Mouse (Mus musculus) right cerebral cortex, adult 18-20 months (tissue): ENCODE data around the gene Prmt7.

Experiments
- DNase-seq: peaks from one replicate; pipeline ENCODE4 v3.0.0; 2022; ENCODE audit warnings: mixed read lengths

Gene Prmt7

GRCm38 (mm10) chr8:106231536-106231935 lies 20.8 kb downstream of the Prmt7 start:
- DNase-seq, result no peak

GRCm38 (mm10) chr8:106232751-106233150 lies 22.0 kb downstream of the Prmt7 start:
- no peak for DNase-seq

GRCm38 (mm10) chr8:106234567-106235261 lies 24.0 kb downstream of the Prmt7 start:
- DNase-seq, result no peak

GRCm38 (mm10) chr8:106237106-106237505 lies 26.4 kb downstream of the Prmt7 start:
- DNase-seq, result no peak

GRCm38 (mm10) chr8:106250186-106250585 lies 39.5 kb downstream of the Prmt7 start:
- DNase-seq, result no peak

GRCm38 (mm10) chr8:106258169-106258568 lies 47.4 kb downstream of the Prmt7 start:
- DNase-seq, result no peak

- DNase-seq, result no peak
These were observed 49.0 kb downstream of the Prmt7 start for GRCm38 (mm10) chr8:106259579-106260255.

- DNase-seq, result no peak
These were observed 50.2 kb downstream of the Prmt7 start for GRCm38 (mm10) chr8:106260894-106261293.

- no peak for DNase-seq
These were observed 51.6 kb downstream of the Prmt7 start for GRCm38 (mm10) chr8:106262343-106262742.

- DNase-seq, result no peak
These were observed 53.2 kb downstream of the Prmt7 start for GRCm38 (mm10) chr8:106263928-106264327.

- no peak for DNase-seq
These were observed 54.7 kb downstream of the Prmt7 start for GRCm38 (mm10) chr8:106265398-106265797.

GRCm38 (mm10) chr8:106268710-106269346 lies 58.1 kb downstream of the Prmt7 start:
- DNase-seq, result no peak

- DNase-seq, result peak; percentile 83
These were observed 60.1 kb downstream of the Prmt7 start for GRCm38 (mm10) chr8:106270804-106271203.

GRCm38 (mm10) chr8:106271378-106271777 lies 60.6 kb downstream of the Prmt7 start:
- no peak for DNase-seq

GRCm38 (mm10) chr8:106273468-106273867 lies 62.7 kb downstream of the Prmt7 start:
- peak; percentile 47 for DNase-seq

- DNase-seq, result no peak
These were observed 66.1 kb downstream of the Prmt7 start for GRCm38 (mm10) chr8:106276709-106277317.

- DNase-seq, result no peak
These were observed 67.8 kb downstream of the Prmt7 start for GRCm38 (mm10) chr8:106278367-106279042.

- DNase-seq, result no peak
These were observed 69.4 kb downstream of the Prmt7 start for GRCm38 (mm10) chr8:106280154-106280553.

- no peak for DNase-seq
These were observed 70.1 kb downstream of the Prmt7 start for GRCm38 (mm10) chr8:106280844-106281243.

- no peak for DNase-seq
These were observed 76.7 kb downstream of the Prmt7 start for GRCm38 (mm10) chr8:106287445-106287844.

- DNase-seq, result no peak
These were observed 78.0 kb downstream of the Prmt7 start for GRCm38 (mm10) chr8:106288732-106289131.

- DNase-seq, result no peak
These were observed 78.7 kb downstream of the Prmt7 start for GRCm38 (mm10) chr8:106289464-106289863.
